Mouse (Mus musculus) ES-Bruce4 (cell line): ENCODE data around the gene Prtn3.

Experiments
- CTCF ChIP-seq: IDR thresholded peaks from one replicate; pipeline ENCODE4 v1.8.1; 2011; ENCODE audit warnings: low read depth, low read length
- EP300 ChIP-seq: IDR thresholded peaks from 2 replicates; pipeline ENCODE4 v1.6.1; 2011; ENCODE audit warnings: low read depth, low read length; ENCODE audit not compliant: insufficient read depth
- POLR2A ChIP-seq: IDR thresholded peaks from one replicate; pipeline ENCODE4 v1.8.1; 2011; ENCODE audit warnings: low read length; ENCODE audit not compliant: insufficient read depth

- TF ChIP-seq CTCF (no peak), POLR2A (no peak), EP300 (no peak)
These were observed 2.9 kb downstream of the Prtn3 start for GRCm38 (mm10) chr10:79877174-79877573.
